Mouse (Mus musculus): Measurements from ENCODE around the gene Nckap5l. TPM values are rescaled to one million over a fixed set of nuclear protein-coding genes. Genes with fewer than 3 reads are reported as not detected.
"Not testable (repeated sequence)": the region's sequence is repeated elsewhere in the genome, so short reads cannot be mapped to it uniquely, and the experiment has no call there.

Nckap5l gene
- total RNA-seq, 2 experiments from 2014 or later: 27.6 to 35.6 TPM

GRCm38 (mm10) chr15:99471677-99472063 lies 14.1 kb upstream of the Nckap5l start:
- intact Hi-C loops (cut with DNase I): loop anchor here (1.0 to 5.0 kb wide), 2 partner anchors 55 to 154 kb away; no protein-coding TSS in a partner anchor
- DNase-seq (ENCODE audit: low spot score in 2 of 2): no peak

GRCm38 (mm10) chr15:99470971-99471676 lies 13.6 kb upstream of the Nckap5l start:
- intact Hi-C loops (cut with DNase I): loop anchor here (1.0 to 5.0 kb wide), 2 partner anchors 55 to 154 kb away; no protein-coding TSS in a partner anchor
- peak in 1 of 2 experiments; percentile 53 for DNase-seq (ENCODE audit: low spot score in 2 of 2)

- DNase-seq (ENCODE audit: low spot score in 2 of 2): no peak
- intact Hi-C loops (cut with DNase I): loop anchor here (5.0 kb wide), 1 partner anchor 153 kb away; no protein-coding TSS in a partner anchor
These were observed 12.7 kb upstream of the Nckap5l start for GRCm38 (mm10) chr15:99470224-99470761.

GRCm38 (mm10) chr15:99469736-99470135 lies 12.2 kb upstream of the Nckap5l start:
- intact Hi-C loops (cut with DNase I): loop anchor here (5.0 kb wide), 1 partner anchor 152 kb away; no protein-coding TSS in a partner anchor
- DNase-seq (ENCODE audit: low spot score in 2 of 2): no peak

GRCm38 (mm10) chr15:99469067-99469466 lies 11.5 kb upstream of the Nckap5l start:
- intact Hi-C loops (cut with DNase I): no loop called here
- peak; percentile 86 to 95 for DNase-seq (ENCODE audit: low spot score in 2 of 2)

GRCm38 (mm10) chr15:99463194-99463593 lies 5.6 kb upstream of the Nckap5l start:
- intact Hi-C loops (cut with DNase I): no loop called here
- DNase-seq (ENCODE audit: low spot score in 2 of 2): no peak

- intact Hi-C loops (cut with DNase I): no loop called here
- peak in 1 of 2 experiments; percentile 53 for DNase-seq (ENCODE audit: low spot score in 2 of 2)
These were observed 464 bp downstream of the Nckap5l start for GRCm38 (mm10) chr15:99456963-99457605.

- intact Hi-C loops (cut with DNase I): no loop called here
- DNase-seq (ENCODE audit: low spot score in 2 of 2): no peak
These were observed 1.1 kb downstream of the Nckap5l start for GRCm38 (mm10) chr15:99456338-99456962.

- no peak for DNase-seq (ENCODE audit: low spot score in 2 of 2)
- intact Hi-C loops (cut with DNase I): no loop called here
These were observed 2.1 kb downstream of the Nckap5l start for GRCm38 (mm10) chr15:99455415-99455814.

- DNase-seq (ENCODE audit: low spot score in 2 of 2): no peak
- intact Hi-C loops (cut with DNase I): no loop called here
These were observed 2.8 kb downstream of the Nckap5l start for GRCm38 (mm10) chr15:99454585-99455279.

- DNase-seq (ENCODE audit: low spot score in 2 of 2): no peak
- intact Hi-C loops (cut with DNase I): no loop called here
These were observed 4.2 kb downstream of the Nckap5l start for GRCm38 (mm10) chr15:99453153-99453900.

- DNase-seq (ENCODE audit: low spot score in 2 of 2): no peak
- intact Hi-C loops (cut with DNase I): no loop called here
These were observed 7.7 kb downstream of the Nckap5l start for GRCm38 (mm10) chr15:99449751-99450280.

- DNase-seq (ENCODE audit: low spot score in 2 of 2): peak; percentile 65 to 70
- intact Hi-C loops (cut with DNase I): no loop called here
These were observed 8.3 kb downstream of the Nckap5l start for GRCm38 (mm10) chr15:99449131-99449750.

- peak in 1 of 2 experiments; percentile 30 for DNase-seq (ENCODE audit: low spot score in 2 of 2)
- intact Hi-C loops (cut with DNase I): not testable (repeated sequence)
These were observed 11.4 kb downstream of the Nckap5l start for GRCm38 (mm10) chr15:99446136-99446535.

- intact Hi-C loops (cut with DNase I): no loop called here
- no peak for DNase-seq (ENCODE audit: low spot score in 2 of 2)
These were observed 12.0 kb downstream of the Nckap5l start for GRCm38 (mm10) chr15:99445567-99445966.

- DNase-seq (ENCODE audit: low spot score in 2 of 2): no peak
- intact Hi-C loops (cut with DNase I): no loop called here
These were observed 15.2 kb downstream of the Nckap5l start for GRCm38 (mm10) chr15:99442358-99442757.

- no peak for DNase-seq (ENCODE audit: low spot score in 2 of 2)
- intact Hi-C loops (cut with DNase I): no loop called here
These were observed 16.6 kb downstream of the Nckap5l start for GRCm38 (mm10) chr15:99440816-99441457.
